Mouse (Mus musculus): ENCODE measurements at regions not wholly inside any gene's neighbourhood (a gene's known extent, or its start where the extent isn't known, plus 50 kb on each side); places are given as distances from the start of the nearest gene placed in this dataset.

DNA sequence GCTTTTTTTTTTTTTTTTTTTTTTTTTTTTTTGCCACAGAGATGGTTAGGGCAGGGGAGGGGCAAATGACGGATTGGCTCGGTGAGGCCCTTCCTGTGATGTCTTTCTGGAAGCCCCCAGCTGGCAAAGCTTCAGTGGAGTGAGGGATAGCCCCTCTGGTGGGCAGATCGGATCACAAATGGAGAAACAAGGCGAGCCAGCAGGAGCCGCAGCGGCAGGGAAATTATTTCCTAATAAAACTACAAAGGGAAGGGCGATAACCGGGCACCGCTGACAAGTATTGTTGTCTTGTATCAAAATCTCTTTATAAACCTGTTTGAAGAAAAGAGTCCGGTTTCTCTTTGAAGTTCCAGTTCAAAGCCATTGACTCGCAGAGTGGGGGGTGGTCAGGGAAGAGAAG, 424.5 kb downstream of the Cd83 start:
- no peak for TF ChIP-seq EP300 (IDR thresholded peaks at IDR 0.05; ENCODE audit: low read depth)
- TF ChIP-seq CTCF (IDR thresholded peaks at IDR 0.05; ENCODE audit: low read depth): no peak

Measured in heart, postnatal 0 days (tissue).